Mouse (Mus musculus) CH12F3 (cell line): Measurements from ENCODE around the gene Moap1.

ENCODE experiments used
- in situ Hi-C: fragments of 300-500 bp; cut with MboI; formaldehyde crosslinking; loops from 2 replicates; pipeline ENCODE4 v1.14.3; 2020; ENCODE audit warnings: low sequenced_read_pairs

The Moap1 gene

DNA sequence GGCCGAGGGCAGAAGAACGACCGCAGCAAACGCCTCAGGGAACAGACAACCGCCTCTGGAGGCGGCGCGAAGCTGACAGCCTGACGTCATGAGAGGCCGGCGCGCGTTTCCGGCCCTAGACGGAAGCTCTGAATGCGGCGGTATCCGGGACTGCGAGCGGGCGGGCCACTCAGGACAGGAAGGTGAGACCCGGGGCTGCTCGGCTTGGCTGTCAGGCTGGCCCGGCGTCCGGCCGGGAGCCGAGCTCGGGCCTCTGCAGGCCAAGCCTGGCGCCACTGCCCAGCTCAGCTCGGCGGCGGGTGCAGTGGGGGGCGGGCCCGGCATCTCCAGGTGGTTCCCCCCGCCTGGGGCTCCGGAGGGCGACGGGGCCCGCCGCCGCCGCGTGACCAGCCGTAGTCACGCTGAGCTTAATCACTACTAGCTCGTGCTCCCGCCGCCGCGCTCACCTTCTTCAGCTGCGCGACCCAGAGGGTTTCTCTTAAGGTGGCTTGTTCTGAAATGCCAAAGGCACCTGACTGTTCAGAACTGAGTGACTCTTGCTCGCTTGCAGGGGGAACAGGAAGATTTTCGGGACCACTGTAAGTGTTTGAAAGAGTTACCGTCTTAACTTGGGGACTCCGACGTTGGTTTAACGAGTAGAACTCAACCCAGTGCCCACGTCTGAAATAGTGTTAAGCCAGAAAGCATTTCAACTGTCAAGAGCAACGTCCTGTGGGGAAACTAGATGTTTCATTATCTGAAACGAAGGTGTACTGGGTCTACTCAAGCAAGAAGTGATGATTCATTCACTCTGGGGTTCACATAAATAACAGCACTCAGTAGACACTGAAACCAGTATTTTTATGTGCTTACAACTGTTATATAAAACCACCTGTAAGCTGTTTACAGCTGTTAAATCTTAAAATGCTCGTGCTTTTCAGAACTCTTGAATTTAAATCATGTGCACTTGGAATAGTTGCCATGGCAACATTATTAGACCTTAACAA is at the start of gene Moap1, which contains the start of gene Tmem251:
Gene Moap1, minus strand, starts transcription at position 73 of the 986 bp plus-strand sequence.
Gene Tmem251, plus strand, starts transcription at position 174 of the 986 bp plus-strand sequence.
- in situ Hi-C loops, result no loop called here

DNA sequence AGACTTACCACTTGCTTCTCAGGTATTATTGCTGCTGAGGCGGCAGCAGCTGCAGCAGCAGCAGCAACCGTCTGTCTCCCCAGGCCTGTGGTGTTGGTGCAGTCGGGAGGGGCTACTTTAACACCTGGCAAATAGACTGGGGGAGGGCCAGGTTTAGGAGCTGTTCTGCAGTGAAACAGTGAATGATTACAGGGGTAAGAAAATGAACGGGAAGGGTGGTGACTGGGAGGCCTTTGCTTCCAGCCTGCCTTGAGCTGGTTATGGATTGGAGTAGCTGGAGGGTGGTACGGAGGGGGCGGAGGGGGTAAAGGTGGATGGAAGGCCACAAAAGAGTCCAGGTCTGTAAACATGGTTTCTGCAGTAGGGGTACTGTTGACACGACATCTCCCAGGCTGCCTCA is 44.5 kb upstream of the Moap1 start:
- in situ Hi-C loops, result no loop called here

DNA sequence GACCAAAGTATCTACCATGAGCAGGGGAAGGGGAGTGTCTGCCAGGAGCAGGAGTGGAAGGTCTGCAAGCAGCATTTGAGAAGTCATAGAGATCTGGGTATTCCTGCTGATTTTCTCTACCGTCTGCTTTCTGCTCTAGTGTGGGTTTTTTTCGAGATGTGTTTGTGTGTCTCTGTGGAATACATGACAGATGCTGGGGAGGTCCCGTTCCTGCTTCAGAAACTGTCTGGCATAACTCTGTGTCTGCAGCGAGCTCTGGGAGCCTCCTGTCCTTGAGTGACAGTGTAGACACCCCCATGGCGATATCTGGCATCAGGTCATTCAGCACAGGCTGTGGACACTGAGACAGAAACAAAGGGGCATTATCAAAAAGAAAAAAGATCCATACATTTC is 42.1 kb upstream of the Moap1 start:
- in situ Hi-C loops, result no loop called here

DNA sequence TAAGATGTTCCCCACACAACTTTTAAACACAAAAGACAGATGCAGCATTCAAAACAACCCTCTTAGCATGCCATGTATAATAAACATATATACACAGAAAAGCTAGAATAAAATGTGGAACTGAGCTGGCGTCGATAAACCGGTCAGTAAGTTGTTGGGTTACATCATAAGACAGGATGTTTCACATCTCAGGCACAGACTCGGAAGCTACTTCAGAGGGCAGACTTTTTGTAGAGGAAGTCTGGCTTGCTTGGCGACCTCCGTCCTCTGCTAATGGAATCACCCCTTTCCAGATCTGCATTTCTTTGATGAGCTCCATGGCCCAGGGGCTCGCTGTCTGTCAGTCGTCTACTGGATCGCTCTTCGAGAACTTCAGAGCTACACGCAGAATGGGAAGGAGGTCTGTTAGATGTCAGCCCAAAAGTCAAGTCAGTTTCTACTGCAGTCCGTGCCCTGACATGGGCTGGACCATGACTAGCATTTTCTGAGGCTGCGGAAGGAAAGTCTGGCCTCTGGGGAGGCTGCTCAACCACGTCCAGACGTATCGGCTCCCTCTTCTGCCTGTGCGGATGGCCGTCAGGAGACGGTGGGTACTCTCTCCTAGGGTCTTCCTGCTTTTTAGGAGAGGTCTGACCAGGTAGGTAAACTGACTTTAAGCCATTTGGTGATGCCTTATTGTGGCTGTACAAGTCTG is 41.6 kb upstream of the Moap1 start:
- in situ Hi-C loops, result no loop called here

DNA sequence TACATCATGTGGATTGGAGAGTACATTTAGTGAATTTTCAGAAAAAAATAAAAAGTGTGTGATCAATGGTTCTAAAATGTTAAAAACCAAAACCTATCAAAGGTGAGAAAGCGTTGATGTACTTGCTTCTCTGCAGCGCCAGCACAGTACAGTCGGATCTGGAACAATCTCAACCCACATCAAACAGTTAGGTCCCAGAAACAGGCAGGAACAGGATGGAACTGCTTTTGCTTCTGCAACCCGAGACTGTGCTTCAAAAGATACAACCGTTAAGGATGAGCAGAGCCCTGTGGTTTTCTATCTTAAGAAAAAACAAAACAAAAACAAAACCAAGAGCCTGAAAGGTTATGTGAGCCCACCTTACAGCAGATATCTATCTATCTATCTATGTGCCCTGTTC is 39.4 kb upstream of the Moap1 start:
- in situ Hi-C loops, result no loop called here

DNA sequence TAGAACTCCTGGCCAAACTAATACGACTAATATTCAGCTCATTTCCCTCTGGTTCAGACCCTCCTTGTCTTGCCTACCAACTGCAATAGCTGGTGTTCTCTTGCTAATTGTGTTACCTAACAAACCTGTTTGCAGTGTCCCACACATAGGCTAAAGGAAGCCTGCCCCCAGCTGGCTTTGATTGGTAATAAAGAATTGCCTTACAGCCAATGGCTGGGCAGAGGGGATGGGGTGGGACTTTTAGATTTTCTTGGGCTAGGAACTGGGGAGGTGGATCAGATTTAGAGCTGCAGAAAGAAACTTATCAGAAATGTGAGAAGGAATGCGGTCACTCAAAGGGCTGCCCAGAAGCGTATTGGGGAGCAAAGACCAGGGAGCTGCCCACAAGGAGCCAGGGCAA is 36.0 kb upstream of the Moap1 start:
- in situ Hi-C loops, result no loop called here

DNA sequence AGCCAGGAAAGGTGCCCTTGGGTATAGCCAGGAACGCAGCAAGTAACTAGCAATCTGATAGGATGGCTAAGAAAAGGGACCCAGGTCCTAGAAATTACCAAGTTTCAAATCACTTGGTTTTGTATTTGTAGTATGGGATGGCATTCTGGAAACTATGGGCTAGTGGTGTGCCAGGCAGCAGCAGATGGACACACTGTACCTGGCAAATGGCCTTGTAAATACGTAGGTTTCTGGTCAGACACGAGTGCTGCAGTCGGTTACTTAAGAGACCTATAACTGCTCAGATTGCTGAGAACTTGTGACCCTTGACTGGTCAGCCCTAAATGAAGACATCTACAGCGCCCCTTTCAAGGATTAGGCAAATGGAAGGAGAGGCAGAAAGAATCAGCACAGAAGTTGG is 34.7 kb upstream of the Moap1 start:
- in situ Hi-C loops, result no loop called here

DNA sequence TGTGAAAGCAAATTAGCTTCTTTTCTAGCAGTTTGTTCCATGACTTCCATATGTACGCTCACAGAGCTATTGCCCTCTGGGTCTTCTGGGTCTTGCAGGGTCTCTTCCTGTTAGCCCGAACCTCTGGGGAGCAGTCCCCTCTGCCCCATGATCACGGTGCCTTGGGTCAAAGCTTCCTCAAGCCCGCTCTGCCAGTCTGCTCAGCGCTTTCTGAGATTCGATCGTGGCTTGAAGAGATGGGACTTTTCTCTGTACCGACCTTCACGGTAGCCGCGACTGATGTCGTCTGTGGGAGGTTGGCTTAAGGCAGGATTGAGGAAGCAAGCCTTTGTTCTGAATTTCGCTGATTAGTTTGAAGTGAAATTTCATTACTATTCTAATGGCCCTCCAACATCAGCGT is 32.6 kb upstream of the Moap1 start:
- in situ Hi-C loops, result no loop called here

DNA sequence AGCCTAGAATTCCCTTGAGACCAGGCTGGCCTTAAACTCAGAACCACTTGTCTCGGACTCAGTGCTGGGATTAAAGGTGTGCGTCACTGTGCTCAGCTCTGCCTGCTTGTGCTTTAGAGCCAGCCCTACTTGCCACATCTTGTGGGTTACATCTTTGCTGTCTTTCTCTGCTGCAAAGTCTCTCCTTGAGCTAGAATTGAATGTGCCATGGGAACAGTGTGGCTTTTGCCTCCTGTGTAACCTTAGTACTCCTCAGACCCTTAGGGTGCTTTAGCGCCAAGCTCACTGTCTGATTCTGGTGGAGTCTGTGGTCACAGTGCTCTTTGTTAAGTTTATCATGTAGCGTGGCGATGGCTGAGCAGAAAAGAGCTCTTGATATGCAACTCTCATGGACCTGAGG is 29.2 kb upstream of the Moap1 start:
- in situ Hi-C loops, result no loop called here

DNA sequence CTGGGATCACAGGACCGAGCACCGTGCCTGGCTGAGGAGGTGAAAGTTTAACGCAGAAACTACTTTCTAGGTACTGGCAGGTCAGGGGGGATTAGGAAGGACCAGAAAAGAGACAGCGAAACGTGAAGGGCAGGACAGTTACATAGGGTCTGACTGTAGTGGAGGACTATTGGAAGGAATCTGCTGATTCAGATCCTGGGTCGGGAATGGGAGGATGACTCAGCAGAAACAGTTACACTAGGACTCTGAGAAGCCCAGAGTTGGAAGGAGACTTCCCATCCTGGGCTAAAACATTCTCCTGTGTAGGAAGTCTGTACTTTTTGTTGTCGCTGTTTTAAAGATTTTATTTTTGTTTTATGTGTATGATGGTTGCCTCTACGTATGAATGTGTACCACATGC is 28.1 kb upstream of the Moap1 start:
- in situ Hi-C loops, result no loop called here

DNA sequence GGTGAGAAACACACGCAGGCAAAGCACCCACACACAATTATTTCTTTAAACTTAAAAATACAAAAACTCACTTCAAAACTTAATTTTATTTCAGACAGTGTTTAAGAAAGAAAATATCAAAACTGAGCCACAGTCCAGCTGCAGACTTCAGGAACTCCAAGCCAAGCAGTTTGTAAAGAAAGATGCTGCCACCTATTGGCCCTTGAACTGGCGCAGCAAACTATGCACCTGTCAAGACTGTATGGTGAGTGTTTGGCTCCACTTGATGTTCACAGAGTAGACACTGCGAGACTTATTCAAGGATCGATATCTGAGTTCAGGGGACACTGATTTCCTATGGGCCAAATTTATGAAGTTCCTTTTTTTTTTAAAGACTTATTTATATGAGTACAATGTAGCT is 25.5 kb upstream of the Moap1 start:
- in situ Hi-C loops, result no loop called here

DNA sequence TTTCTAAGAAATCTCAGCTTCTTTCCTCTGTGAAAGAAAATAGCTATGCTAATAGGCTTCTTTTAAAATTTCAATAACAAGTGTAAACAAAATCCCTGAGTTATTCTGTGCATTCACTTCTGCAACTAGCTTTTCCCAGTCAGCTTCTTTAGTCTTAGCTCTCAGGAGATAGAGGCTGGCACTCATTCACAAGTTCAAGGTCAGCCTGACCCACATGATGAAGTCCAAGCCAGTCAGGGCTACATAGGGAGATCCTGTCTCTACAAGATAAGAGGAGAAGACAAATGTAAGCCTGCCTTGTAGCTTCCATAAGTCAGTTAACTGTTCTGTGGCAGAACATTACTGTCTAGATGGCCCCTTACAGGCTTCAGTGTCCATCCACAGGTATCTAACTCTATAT is 20.2 kb upstream of the Moap1 start:
- in situ Hi-C loops, result no loop called here

DNA sequence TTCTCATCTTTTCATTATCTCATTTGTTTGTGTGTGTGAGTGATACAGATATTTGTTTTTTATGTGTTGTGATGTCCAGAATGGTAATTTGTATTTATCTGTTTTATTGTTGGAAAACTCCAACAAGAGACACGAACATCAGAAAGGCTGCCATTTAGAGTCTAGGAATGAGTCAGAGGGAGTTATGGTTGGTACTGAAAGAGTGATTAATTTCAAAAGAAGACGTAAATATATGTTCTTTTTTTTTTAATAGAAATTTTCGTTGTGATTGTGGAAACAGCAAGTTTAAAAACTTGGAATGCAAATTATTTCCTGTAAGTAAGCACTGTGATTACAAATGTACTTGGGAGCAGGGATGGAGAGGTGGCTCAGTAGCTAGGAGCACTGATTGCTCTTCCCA is 18.2 kb upstream of the Moap1 start:
- in situ Hi-C loops, result no loop called here

DNA sequence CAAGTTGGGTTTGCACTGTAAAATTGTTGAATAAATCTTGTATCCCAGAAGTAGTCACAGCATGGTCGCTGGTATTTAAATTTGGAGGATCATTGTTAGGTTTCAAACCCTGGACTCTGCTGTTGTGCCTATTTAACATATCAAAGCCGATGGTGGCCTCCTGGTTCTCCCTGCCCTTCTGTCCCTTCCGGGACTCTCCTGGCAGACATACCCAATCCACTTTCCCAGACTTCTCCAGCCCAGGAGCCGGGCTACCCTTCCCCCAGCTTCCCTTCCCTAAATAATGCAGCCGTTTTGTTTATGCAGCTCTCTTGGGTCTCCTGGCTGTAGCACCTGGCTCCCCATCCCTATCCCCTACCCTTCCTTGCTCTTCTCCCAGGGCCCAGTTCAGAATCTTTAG is 15.5 kb upstream of the Moap1 start:
- in situ Hi-C loops, result no loop called here

DNA sequence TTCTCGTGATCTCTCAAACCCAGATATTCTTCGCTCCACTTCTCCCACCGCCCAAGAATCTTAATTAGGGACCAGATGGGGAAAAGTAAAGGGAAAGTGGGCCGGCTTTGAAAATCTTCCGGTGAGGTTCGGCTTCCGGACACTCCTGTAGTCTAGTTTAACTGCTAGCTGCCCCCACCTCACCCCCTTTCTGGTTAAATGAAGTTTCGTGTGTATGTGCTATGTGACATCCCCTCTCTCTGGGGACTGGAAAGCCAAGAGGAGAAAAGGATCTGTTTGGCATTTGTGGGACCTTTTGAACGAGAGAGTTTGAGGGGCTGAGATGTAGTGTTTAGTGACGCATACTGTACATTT is 14.9 kb upstream of the Moap1 start, which contains the start of gene Gm20604:
Gene Gm20604, minus strand, starts transcription at position 270 of the 354 bp plus-strand sequence.
- in situ Hi-C loops, result no loop called here

DNA sequence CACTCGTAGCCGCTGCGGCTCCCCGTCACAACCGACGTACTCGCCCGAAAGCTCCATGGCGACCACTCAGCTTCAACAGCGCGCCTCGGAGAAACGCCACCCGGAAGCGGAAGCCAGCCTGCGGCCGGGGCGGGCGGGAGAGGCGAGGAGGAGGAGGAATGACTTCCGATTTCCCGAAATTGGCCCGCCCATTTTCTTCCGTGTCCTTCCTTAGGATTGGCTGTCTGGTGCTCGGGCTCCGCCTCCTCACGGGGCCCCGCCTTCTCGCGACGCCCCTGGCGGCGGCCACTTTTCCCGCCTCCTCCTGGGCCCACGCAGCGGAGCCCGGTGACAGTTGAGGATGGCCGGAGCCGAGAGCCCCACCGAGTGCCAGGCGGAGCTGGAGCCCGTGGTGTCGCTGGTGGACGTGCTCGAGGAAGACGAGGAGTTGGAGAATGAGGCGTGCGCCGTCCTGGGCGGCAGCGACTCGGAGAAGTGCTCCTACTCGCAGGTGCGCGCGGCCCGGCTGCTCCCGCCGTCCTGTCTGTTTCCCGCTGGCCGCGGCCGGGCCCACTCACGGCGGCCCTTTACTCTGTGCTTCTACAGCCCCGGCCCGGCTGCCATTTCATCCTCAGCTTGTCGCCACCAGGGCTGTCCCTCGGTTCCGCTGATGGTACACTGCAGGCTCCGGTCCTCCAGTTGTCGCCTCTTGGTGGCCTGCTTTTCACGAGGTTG is 14.4 kb upstream of the Moap1 start, which contains the start of the genes Gm28051, Gon7 and Ubr7:
Gene Gm28051, minus strand, starts transcription at position 77 of the 714 bp plus-strand sequence.
Gene Gon7, minus strand, starts transcription at position 115 of the 714 bp plus-strand sequence.
Gene Ubr7, plus strand, starts transcription at position 279 of the 714 bp plus-strand sequence.
- in situ Hi-C loops, result no loop called here

DNA sequence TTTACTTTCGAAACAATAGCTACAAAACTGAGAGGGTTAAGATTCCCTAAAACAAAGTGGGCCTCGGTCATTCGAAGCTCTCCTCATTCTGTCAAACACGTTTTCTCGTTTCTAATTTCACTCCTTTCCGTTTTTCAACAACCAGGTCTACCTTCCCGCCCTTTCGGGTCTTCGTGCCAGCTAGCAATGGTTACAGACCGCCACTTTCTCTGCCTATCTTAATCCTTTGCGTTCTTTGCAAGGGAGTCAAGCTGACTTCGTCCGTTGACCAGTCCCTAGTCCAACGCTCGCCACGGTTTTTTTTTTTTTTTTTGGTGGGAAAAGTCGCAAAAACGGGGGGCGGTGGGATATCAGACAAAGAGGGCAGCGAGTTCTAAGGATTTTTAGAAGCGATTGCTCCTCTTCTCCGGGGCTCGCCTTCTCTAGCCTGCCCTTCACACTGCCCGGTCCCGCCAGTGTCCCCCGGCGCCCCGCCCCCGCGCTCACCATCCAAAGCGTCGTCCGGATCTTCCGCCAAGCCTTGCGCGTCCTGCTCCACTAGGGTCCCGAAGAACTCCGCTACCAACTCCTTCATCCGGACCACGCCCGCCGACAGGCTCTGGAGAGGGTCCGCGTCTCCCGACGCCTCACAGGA is 13.7 kb upstream of the Moap1 start:
- in situ Hi-C loops, result no loop called here

DNA sequence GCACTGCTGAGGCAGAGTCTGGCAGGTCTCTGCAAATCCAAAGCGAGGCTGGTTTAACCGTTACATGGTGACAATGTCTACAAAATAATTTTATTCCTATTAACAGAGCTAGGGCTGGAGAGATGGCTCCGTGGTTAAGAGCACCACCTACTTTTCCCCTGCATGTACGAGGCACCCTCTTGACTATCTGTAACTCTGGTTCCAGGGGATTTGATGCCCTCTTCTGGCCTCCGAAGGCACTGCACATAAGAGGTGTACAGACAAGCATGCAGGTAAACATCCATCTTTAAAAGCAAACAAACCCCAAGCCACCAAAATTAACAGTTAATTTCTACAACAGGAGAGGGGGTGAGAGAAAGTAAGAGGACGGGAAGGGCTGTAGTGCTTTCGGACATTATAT is 12.8 kb upstream of the Moap1 start:
- in situ Hi-C loops, result no loop called here

DNA sequence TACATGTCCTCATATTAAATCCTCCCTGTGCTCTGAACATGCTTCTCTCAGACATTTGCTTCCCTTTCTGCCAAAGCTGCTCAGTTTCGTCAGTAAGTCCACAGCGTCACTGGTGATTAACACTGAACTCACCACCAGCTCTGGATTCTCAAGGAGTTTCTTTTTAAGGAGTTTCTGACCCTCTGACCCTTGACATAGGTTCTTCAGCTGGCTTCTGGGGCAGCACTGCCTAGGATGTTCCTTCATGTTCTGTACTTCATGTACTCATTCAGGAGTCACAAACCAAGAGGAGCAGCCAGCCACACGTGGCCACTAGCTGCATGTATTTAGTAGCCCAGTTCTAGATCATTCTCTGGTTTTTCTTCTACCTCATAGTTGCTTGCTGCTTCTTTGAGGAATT is 4.8 kb upstream of the Moap1 start:
- in situ Hi-C loops, result no loop called here

DNA sequence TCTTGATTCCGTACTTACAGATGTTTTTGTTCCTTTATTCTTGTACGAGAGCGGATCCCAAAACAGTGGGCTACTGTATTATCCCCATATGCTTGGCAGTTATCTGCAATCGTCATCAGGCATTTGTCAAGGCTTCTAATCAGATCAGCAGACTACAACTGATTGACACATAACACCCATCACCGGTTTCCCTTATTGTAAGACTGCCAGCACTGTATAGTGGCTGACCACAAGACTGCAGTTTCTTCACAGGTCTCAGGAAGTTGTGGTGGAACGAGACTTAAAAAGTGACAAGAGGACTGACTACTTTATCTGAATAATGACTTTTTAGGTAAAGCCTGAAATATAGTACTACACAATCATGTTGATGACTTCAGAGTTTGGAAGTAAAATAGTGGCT is 1.4 kb upstream of the Moap1 start:
- in situ Hi-C loops, result no loop called here
